Mouse (Mus musculus) thymus, adult 2 months (tissue): Measurements from ENCODE around the gene Eva1a. TPM values are rescaled to one million over a fixed set of nuclear protein-coding genes. Genes with fewer than 3 reads are reported as not detected.
A peak's percentile ranks its signal among the peaks of the same experiment; 100 is the strongest.

Source experiments
- DNase-seq: peaks from one replicate; pipeline ENCODE4 v3.0.0; 2021
- H3K27ac ChIP-seq: fragments of 200-500 bp; 2 replicates; pipeline ENCODE4 v1.5.1; 2012; ENCODE audit warnings: low read length, control low read depth; ENCODE audit not compliant: control insufficient read depth, insufficient read depth
- H3K27me3 ChIP-seq: fragments of 200-500 bp; 2 replicates; pipeline ENCODE4 v1.6.1; 2012; ENCODE audit warnings: mild to moderate bottlenecking, low read length, moderate library complexity, mixed read lengths; ENCODE audit not compliant: control insufficient read depth, insufficient read depth
- H3K36me3 ChIP-seq: fragments of 200-500 bp; 2 replicates; pipeline ENCODE4 v1.6.1; 2012; ENCODE audit warnings: mild to moderate bottlenecking, low read length, moderate library complexity; ENCODE audit not compliant: control insufficient read depth, insufficient read depth
- H3K4me1 ChIP-seq: fragments of 200-500 bp; replicated peaks from 2 replicates; pipeline ENCODE4 v1.6.1; 2012; ENCODE audit warnings: low read length; ENCODE audit not compliant: control insufficient read depth, insufficient read depth
- H3K4me3 ChIP-seq: fragments of 200-500 bp; 2 replicates; pipeline ENCODE4 v1.5.1; 2012; ENCODE audit warnings: mild to moderate bottlenecking, low read length, control low read depth, moderate library complexity; ENCODE audit not compliant: control insufficient read depth, insufficient read depth
- CTCF ChIP-seq: fragments of 200-500 bp; IDR thresholded peaks from 2 replicates; pipeline ENCODE4 v1.5.1; 2012; ENCODE audit warnings: mild to moderate bottlenecking, control low read depth, low read length, moderate library complexity, borderline replicate concordance; ENCODE audit not compliant: control insufficient read depth, poor library complexity, insufficient read depth; ENCODE audit errors: extremely low read depth
- POLR2A ChIP-seq: fragments of 200-500 bp; IDR thresholded peaks from 2 replicates; pipeline ENCODE4 v1.6.1; 2012; ENCODE audit warnings: mild to moderate bottlenecking, low read length, control low read depth, moderate library complexity; ENCODE audit not compliant: control insufficient read depth, poor library complexity, insufficient read depth; ENCODE audit errors: extremely low read depth
- WGBS: fragments of 180-500 bp; shearing (Covaris S2); methylation state at CpG from one replicate; pipeline ENCODE4 v1.1.7; 2018; 5-methylcytosine and 5-hydroxymethylcytosine counted together
- polyA plus RNA-seq: library from polyadenylated mRNA; depleted of rRNA; stranded (reverse); fragments of >200 nt; gene quantifications from 2 replicates; pipeline ENCODE4 v1.2.3, GENCODE M21; 2012; rRNA removed

Gene Eva1a
- 2.5 and 3.1 TPM in 2 replicates for polyA plus RNA-seq

DNA sequence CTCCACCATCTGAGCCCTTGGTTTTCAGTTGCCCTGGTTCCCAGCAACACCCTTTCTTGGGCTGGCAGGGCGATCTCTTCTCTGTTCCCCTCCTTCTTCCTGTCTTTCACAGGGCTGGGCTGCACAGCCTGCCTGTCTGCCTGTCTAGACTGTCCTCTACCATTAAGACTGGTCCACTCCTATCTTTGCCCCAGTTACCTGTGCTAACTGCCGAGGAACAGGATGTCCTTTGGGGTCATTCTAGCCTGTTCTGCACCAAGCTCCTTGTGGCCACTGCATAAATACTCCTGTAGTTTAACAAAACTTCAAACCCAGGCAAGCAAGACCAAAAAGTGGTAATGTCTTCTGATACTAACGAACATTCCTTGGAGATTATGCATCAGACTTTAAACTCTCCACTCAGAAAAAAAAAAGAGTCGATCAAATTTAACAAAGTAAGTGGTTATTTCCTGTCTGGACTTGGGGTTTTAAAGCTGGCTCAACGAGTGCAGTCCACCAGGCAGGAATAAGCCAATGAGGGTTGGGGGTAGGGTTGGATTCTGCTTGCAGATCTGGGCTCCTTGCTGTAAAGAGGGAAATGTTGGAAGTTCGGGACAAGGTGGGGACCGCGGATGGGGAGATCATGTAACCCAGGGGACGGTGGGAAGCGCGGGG lies at the start of gene Eva1a:
Gene Eva1a (plus strand): TSS at position 210 of the 654 bp plus-strand sequence.
- no peak for TF ChIP-seq CTCF
- no peak for TF ChIP-seq POLR2A
- 4% methylated on average over 11 of the region's 11 CpGs for WGBS
- DNase-seq, result no peak
- Histone ChIP-seq H3K4me3 (peak within 1 kb of the TSS; percentile 25), H3K27me3 (no peaks in the 10 kb centered on the region; the same call in 1 of the 2 replicates), H3K27ac (no peak within 1 kb of the TSS), H3K36me3 (no peaks in the 10 kb centered on the region), H3K4me1 (no peaks in the 10 kb centered on the region)

DNA sequence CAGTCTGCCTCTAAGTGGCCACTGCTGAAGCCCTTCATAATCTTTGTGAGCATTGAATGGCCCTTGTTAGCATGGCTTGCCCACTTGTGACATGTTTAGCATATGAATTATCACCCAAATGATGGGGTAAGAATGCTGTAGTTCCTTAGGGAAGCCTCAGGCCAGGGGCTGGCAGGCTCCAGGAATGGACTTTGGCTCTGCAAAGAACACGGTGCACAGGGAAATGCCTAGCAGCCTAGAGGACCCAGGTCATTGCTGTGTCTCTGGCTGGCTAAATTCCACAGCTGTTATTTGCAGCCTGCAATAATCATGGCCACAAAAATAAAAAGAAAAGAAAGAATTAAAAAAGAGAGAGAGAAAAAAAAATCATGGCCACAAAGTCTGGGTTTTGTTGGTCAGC lies 28.5 kb upstream of the Eva1a start:
- Histone ChIP-seq H3K4me1 (no peaks in the 10 kb centered on the region), H3K36me3 (no peaks in the 10 kb centered on the region), H3K27ac (no peak overlapping the region), H3K27me3 (no peaks in the 10 kb centered on the region), H3K4me3 (no peak overlapping the region)
- no peak for TF ChIP-seq CTCF
- no peak for TF ChIP-seq POLR2A
- 92% methylated on average over 1 of the region's 1 CpGs for WGBS
- DNase-seq, result no peak

DNA sequence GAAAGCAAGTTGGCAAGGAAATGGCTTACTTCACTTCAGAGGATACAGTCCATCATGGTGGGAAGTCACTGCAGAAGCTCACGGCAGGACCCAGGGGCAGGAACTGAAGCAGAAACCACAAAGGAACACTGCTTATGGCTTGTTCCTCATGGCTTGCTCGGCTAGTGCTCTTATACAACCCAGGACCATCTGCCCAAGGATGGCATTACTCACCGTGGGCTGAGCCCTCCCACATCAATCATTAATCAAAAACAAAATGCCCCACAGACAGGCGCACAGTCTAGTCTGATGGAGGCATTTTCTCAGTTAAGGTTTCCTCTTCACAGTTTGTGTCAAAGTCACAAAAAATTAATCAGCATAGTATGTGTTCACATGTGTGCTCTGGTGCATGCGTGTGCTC lies 19.8 kb upstream of the Eva1a start:
- Histone ChIP-seq H3K27me3 (no peaks in the 10 kb centered on the region), H3K27ac (no peak overlapping the region), H3K4me1 (no peaks in the 10 kb centered on the region), H3K4me3 (no peak overlapping the region), H3K36me3 (no peaks in the 10 kb centered on the region)
- TF ChIP-seq CTCF, result no peak
- no peak for TF ChIP-seq POLR2A
- no peak for DNase-seq
- WGBS, result 66% methylated on average over 5 of the region's 5 CpGs

DNA sequence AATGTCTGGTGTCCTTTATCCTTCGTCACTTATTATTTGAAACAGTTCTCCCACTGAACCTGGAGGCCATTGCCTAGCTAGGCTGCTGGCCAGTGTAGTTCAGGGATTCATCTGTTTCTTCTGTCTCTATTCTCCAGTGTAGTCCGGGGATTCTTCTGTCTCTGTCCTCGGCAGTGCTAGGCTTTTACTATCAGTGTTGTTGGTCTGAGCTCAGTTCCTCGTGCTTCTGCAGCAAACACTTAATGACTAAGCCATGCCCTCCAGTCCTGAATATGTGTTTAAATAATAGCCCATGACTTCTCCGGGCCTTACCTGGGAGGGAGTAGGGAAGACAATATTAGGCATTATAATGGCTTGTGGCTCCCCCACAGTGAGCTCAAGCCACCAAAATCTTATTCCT lies 19.3 kb upstream of the Eva1a start:
- TF ChIP-seq CTCF, result no peak
- no peak for TF ChIP-seq POLR2A
- Histone ChIP-seq H3K4me3 (no peak overlapping the region), H3K27me3 (no peaks in the 10 kb centered on the region), H3K36me3 (no peaks in the 10 kb centered on the region), H3K27ac (no peak overlapping the region), H3K4me1 (no peaks in the 10 kb centered on the region)
- no peak for DNase-seq
- 95% methylated on average over 5 of the region's 5 CpGs for WGBS

DNA sequence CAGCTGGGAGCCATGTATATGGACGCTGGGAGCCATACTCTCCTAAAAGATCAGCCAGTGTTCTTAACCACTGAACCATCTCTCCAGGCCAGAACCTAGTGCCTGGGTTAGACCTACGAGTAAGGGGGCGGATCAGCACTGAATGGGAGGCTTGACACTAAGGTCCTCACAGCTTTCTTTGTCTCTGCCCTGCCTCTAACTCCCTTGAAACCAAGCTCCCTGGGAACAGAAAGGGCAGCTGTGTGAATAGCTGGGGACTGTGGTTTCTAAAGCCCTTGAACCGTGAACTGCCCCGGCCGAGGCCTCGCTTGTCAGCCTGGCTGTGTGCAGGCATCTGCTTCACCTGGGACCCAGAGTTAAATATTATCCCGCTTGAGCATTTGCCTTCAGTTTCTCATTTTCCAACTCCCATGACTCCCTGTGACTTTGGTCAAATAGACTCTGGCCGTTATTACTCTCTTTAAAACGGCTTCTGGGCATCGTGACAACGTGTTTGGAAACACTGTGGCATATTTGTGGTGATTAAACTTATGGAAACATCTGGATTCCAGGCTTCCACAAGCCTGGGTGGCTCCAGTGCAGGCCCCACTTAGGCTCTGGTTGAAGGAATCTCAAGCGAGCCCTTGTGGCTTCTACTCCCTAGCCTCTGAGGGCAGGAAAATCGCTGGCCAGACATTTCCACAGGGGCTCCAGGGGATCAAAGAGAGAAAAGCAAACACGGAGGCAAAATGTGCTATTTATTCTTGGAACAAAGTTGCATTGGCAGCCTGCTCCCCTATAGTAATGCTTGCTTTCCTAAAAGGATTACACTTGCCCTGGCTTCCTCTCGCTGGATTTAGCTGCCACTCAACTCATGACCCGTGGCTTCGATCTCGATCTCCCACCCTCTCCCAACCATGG lies 11.0 kb upstream of the Eva1a start:
- WGBS, result 91% methylated on average over 19 of the region's 19 CpGs
- Histone ChIP-seq H3K27me3 (no peaks in the 10 kb centered on the region), H3K27ac (no peak overlapping the region), H3K4me1 (no peaks in the 10 kb centered on the region), H3K4me3 (no peak overlapping the region), H3K36me3 (no peaks in the 10 kb centered on the region)
- TF ChIP-seq POLR2A (no peak), CTCF (no peak)
- no peak for DNase-seq

DNA sequence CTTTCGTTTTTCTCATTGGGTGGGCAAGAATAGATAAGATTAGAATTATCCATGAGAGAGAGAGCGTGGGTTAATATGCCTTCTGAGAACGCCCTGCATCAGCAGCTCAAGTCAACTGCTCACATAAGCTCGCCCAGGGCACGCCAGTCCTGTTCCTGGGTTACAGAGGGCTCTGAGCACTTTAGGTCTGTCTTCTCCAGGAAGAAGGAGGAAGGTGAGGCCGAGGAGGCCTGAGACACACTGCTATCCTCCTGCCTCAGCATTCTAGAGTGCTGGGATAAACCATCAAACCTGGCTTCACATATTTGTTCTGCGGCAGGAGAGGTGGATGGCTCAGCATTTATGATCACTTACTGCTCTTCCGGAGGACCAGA lies 10.3 kb upstream of the Eva1a start:
- Histone ChIP-seq H3K27me3 (no peaks in the 10 kb centered on the region), H3K27ac (no peak overlapping the region), H3K4me1 (no peaks in the 10 kb centered on the region), H3K4me3 (no peak overlapping the region), H3K36me3 (no peaks in the 10 kb centered on the region)
- WGBS, result 95% methylated on average over 8 of the region's 8 CpGs
- no peak for DNase-seq
- no peak for TF ChIP-seq POLR2A
- no peak for TF ChIP-seq CTCF
